Mouse (Mus musculus) CH12.LX (cell line): ENCODE results near the gene Slc6a3. TPM values are rescaled to one million over a fixed set of nuclear protein-coding genes. Genes with fewer than 3 reads are reported as not detected.

Source experiments
- DNase-seq: peaks from one replicate; pipeline ENCODE4 v3.0.0-alpha.2; 2013; ENCODE audit errors: extremely low read depth
- H3K27ac ChIP-seq: 2 replicates; pipeline ENCODE4 v1.5.1; 2012; ENCODE audit warnings: low read depth, mild to moderate bottlenecking, control low read depth, moderate library complexity; ENCODE audit not compliant: insufficient read depth
- H3K27me3 ChIP-seq: replicated peaks from 2 replicates; pipeline ENCODE3; 2012; ENCODE audit warnings: inconsistent platforms
- H3K36me3 ChIP-seq, 2 experiments: replicated peaks in 1 of 2; 2 replicates each; pipeline versions ENCODE3 to v1.6.1; 2012; ENCODE audit warnings: inconsistent platforms in 1 of 2, low read length in 1 of 2, mild to moderate bottlenecking in 1 of 2, mixed read lengths in 1 of 2, moderate library complexity in 1 of 2; ENCODE audit not compliant: control insufficient read depth in 1 of 2, insufficient read depth in 1 of 2
- H3K4me1 ChIP-seq, 2 experiments: 2 replicates each; pipeline ENCODE4 v1.6.1; 2012; ENCODE audit warnings: inconsistent platforms in 1 of 2, moderate library complexity in 1 of 2; ENCODE audit not compliant: insufficient read depth in 2 of 2, control insufficient read depth in 1 of 2
- H3K4me2 ChIP-seq: 2 replicates; pipeline ENCODE4 v1.6.1; 2012; ENCODE audit warnings: low read depth, mild to moderate bottlenecking, control low read depth; ENCODE audit not compliant: poor library complexity, insufficient read depth, severe bottlenecking
- H3K4me3 ChIP-seq, 3 experiments: fragments of 150-350 bp in 1 of 3; sonication (generic) in 1 of 3; replicated peaks in 1 of 3; 2 replicates each; pipeline versions ENCODE3 to v1.5.1; 2011 to 2012; ENCODE audit warnings: low read depth in 2 of 3, low read length in 2 of 3, mild to moderate bottlenecking in 2 of 3, moderate library complexity in 2 of 3, control low read depth in 1 of 3, improper control_type of control experiment in 1 of 3, inconsistent platforms in 1 of 3, mixed read lengths in 1 of 3; ENCODE audit not compliant: poor library complexity in 1 of 3
- H3K79me2 ChIP-seq: replicated peaks from 2 replicates; pipeline ENCODE4 v1.6.1; 2012; ENCODE audit warnings: mild to moderate bottlenecking, moderate library complexity; ENCODE audit not compliant: control insufficient read depth, poor library complexity, insufficient read depth, severe bottlenecking; ENCODE audit errors: extremely low read depth
- H3K9ac ChIP-seq: 2 replicates; pipeline ENCODE4 v1.6.1; 2012; ENCODE audit warnings: low read depth, mild to moderate bottlenecking, control low read depth, moderate library complexity; ENCODE audit not compliant: insufficient read depth
- H3K9me3 ChIP-seq: replicated peaks from 2 replicates; pipeline ENCODE3; 2012; ENCODE audit warnings: low read length, inconsistent platforms, mixed read lengths
- BHLHE40 ChIP-seq: IDR thresholded peaks from 2 replicates; pipeline ENCODE4 v1.6.1; 2011; ENCODE audit warnings: mild to moderate bottlenecking, low read depth, low read length, improper control_type of control experiment
- CHD1 ChIP-seq: IDR thresholded peaks from 2 replicates; pipeline ENCODE4 v1.6.1; 2012; ENCODE audit warnings: low read depth, low read length, improper control_type of control experiment, inconsistent platforms
- CHD2 ChIP-seq: IDR thresholded peaks from 2 replicates; pipeline ENCODE4 v1.6.1; 2011; ENCODE audit warnings: low read length, improper control_type of control experiment
- E2F4 ChIP-seq: IDR thresholded peaks from 2 replicates; pipeline ENCODE4 v1.6.1; 2011; ENCODE audit warnings: low read depth, low read length, improper control_type of control experiment; ENCODE audit not compliant: insufficient replicate concordance
- EP300 ChIP-seq: IDR thresholded peaks from 2 replicates; pipeline ENCODE4 v1.6.1; 2011; ENCODE audit warnings: low read length, improper control_type of control experiment
- ETS1 ChIP-seq: conservative IDR thresholded peaks from 2 replicates; pipeline ENCODE4 v1.6.1; 2012; ENCODE audit warnings: low read depth, mild to moderate bottlenecking, inconsistent platforms, low read length, improper control_type of control experiment, moderate library complexity
- GABPA ChIP-seq: IDR thresholded peaks from 2 replicates; pipeline ENCODE4 v1.6.1; 2012; ENCODE audit warnings: low read depth, low read length, improper control_type of control experiment, inconsistent platforms; ENCODE audit not compliant: insufficient replicate concordance
- HCFC1 ChIP-seq: IDR thresholded peaks from 2 replicates; pipeline ENCODE4 v1.6.1; 2012; ENCODE audit warnings: low read depth, mild to moderate bottlenecking, inconsistent platforms, low read length, improper control_type of control experiment
- IRF4 ChIP-seq: IDR thresholded peaks from 2 replicates; pipeline ENCODE4 v1.6.1; 2014; ENCODE audit warnings: low read depth, mild to moderate bottlenecking, inconsistent platforms, low read length, improper control_type of control experiment
- JUND ChIP-seq: conservative IDR thresholded peaks from 2 replicates; pipeline ENCODE4 v1.6.1; 2011; ENCODE audit warnings: low read depth, low read length, improper control_type of control experiment
- KAT2A ChIP-seq: IDR thresholded peaks from 2 replicates; pipeline ENCODE4 v1.6.1; 2012; ENCODE audit warnings: low read length, improper control_type of control experiment, inconsistent platforms; ENCODE audit not compliant: insufficient replicate concordance
- MAFK ChIP-seq: IDR thresholded peaks from 2 replicates; pipeline ENCODE4 v1.6.1; 2011; ENCODE audit warnings: low read length, improper control_type of control experiment; ENCODE audit not compliant: insufficient replicate concordance
- MAX ChIP-seq: IDR thresholded peaks from 2 replicates; pipeline ENCODE4 v1.6.1; 2011; ENCODE audit warnings: low read length, improper control_type of control experiment
- MEF2A ChIP-seq: IDR thresholded peaks from 2 replicates; pipeline ENCODE4 v1.6.1; 2014; ENCODE audit warnings: low read depth, mild to moderate bottlenecking, inconsistent platforms, low read length, improper control_type of control experiment, borderline replicate concordance
- MXI1 ChIP-seq: IDR thresholded peaks from 2 replicates; pipeline ENCODE4 v1.6.1; 2011; ENCODE audit warnings: mild to moderate bottlenecking, low read depth, low read length, improper control_type of control experiment
- MYC ChIP-seq: IDR thresholded peaks from 2 replicates; pipeline ENCODE4 v1.6.1; 2011; ENCODE audit warnings: low read depth, mild to moderate bottlenecking, improper control_type of control experiment, low read length
- NELFE ChIP-seq: IDR thresholded peaks from 2 replicates; pipeline ENCODE4 v1.6.1; 2011; ENCODE audit warnings: low read depth, low read length, improper control_type of control experiment
- NRF1 ChIP-seq: IDR thresholded peaks from 2 replicates; pipeline ENCODE4 v1.6.1; 2014; ENCODE audit warnings: low read depth, mild to moderate bottlenecking, inconsistent platforms, low read length, improper control_type of control experiment, moderate library complexity
- PAX5 ChIP-seq: IDR thresholded peaks from 2 replicates; pipeline ENCODE4 v1.6.1; 2012; ENCODE audit warnings: low read length, inconsistent platforms, mixed read lengths
- POLR2AphosphoS2 ChIP-seq: IDR thresholded peaks from 2 replicates; pipeline ENCODE4 v1.6.1; 2011; ENCODE audit warnings: low read depth, low read length, improper control_type of control experiment
- RAD21 ChIP-seq: IDR thresholded peaks from 2 replicates; pipeline ENCODE4 v1.6.1; 2011; ENCODE audit warnings: low read depth, mild to moderate bottlenecking, low read length, improper control_type of control experiment, moderate library complexity
- SMC3 ChIP-seq: IDR thresholded peaks from 2 replicates; pipeline ENCODE4 v1.6.1; 2011; ENCODE audit warnings: low read depth, low read length, improper control_type of control experiment
- TBP ChIP-seq: conservative IDR thresholded peaks from 2 replicates; pipeline ENCODE4 v1.6.1; 2011; ENCODE audit warnings: low read depth, low read length, improper control_type of control experiment
- TCF12 ChIP-seq: IDR thresholded peaks from 2 replicates; pipeline ENCODE4 v1.6.1; 2014; ENCODE audit warnings: low read depth, mild to moderate bottlenecking, inconsistent platforms, low read length, improper control_type of control experiment
- USF1 ChIP-seq: IDR thresholded peaks from 2 replicates; pipeline ENCODE4 v1.6.1; 2014; ENCODE audit warnings: low read depth, mild to moderate bottlenecking, inconsistent platforms, low read length, improper control_type of control experiment
- USF2 ChIP-seq: conservative IDR thresholded peaks from 2 replicates; pipeline ENCODE4 v1.6.1; 2011; ENCODE audit warnings: low read depth, low read length, improper control_type of control experiment
- ZC3H11A ChIP-seq: IDR thresholded peaks from 2 replicates; pipeline ENCODE4 v1.6.1; 2012; ENCODE audit warnings: low read depth, mild to moderate bottlenecking, inconsistent platforms, low read length, improper control_type of control experiment
- ZNF384 ChIP-seq: IDR thresholded peaks from 2 replicates; pipeline ENCODE4 v1.6.1; 2012; ENCODE audit warnings: low read depth, low read length, improper control_type of control experiment, inconsistent platforms
- dilution Hi-C: fragments of 300-500 bp; cut with MboI; formaldehyde crosslinking; loops from 2 replicates; pipeline ENCODE4 v1.14.3; 2020; ENCODE audit warnings: low sequenced_read_pairs; ENCODE audit not compliant: extremely low pct_unique_long_range_greater_than_20kb, extremely low pct_ligation_motif_present
- in situ Hi-C: fragments of 300-500 bp; cut with MboI; formaldehyde crosslinking; loops from 3 replicates; pipeline ENCODE4 v1.14.3; 2019; ENCODE audit warnings: low sequenced_read_pairs, low pct_ligation_motif_present, low pct_unique_long_range_greater_than_20kb, mixed read lengths
- polyA plus RNA-seq: library from polyadenylated mRNA; unstranded; fragments of >175 nt; gene quantifications from 2 replicates; pipeline ENCODE4 v1.2.1, GENCODE M21; 2012; ENCODE audit warnings: low read depth; ENCODE audit not compliant: insufficient read length
- total RNA-seq, 2 experiments: library from RNA; depleted of rRNA; stranded (reverse); fragments of 300-350 nt in 1 of 2; fragments of >200 nt in 1 of 2; gene quantifications; 2 replicates each; pipeline ENCODE4 v1.2.3; 2012 to 2014

The Slc6a3 gene
- total and polyA plus RNA-seq, 3 experiments, result not detected

DNA sequence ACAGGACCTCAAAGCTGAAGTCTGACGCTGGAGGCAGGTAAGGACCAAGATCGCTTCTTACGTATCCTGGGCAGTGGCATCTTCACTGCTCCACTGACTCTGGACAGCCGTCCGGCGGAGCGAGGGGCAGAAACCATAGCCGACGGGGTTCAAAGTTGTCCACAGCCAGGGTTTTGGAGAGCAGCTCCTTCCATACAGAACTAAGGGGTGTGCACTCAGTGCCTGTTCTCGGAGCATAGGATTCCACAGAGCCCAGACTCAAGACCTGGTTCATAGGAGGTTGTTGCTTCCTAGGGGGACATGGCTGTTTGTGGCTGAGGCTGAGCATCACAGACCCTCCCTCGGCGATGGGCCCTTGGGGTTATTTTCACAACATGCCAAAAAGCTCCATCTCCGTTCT, 277 bp downstream of the Slc6a3 start:
- H3K9me3 ChIP-seq, result no peaks in the 10 kb centered on the region
- DNase-seq, result no peak
- H3K4me2 ChIP-seq, result peak overlapping the region; percentile 35
- dilution Hi-C loops, result no loop called here
- H3K9ac ChIP-seq, result no peak overlapping the region
- H3K27me3 ChIP-seq, result peaks cover 86% of the 10 kb centered on the region
- no peaks in the 10 kb centered on the region for H3K36me3 ChIP-seq
- in situ Hi-C loops, result no loop called here
- no peak overlapping the region for H3K4me3 ChIP-seq
- H3K27ac ChIP-seq, result no peak overlapping the region
- H3K4me1 ChIP-seq, result peaks cover 2 to 11% of the 10 kb centered on the region in 2 experiments; a peak in 2 of 4 replicates
- no peaks in the 10 kb centered on the region for H3K79me2 ChIP-seq
- no peak for TF ChIP-seq BHLHE40
- TF ChIP-seq TBP, result no peak
- TF ChIP-seq ETS1, result no peak
- no peak for TF ChIP-seq NELFE
- no peak for TF ChIP-seq USF1
- TF ChIP-seq ZC3H11A, result no peak
- no peak for TF ChIP-seq PAX5
- no peak for TF ChIP-seq MEF2A
- no peak for TF ChIP-seq MAX
- TF ChIP-seq MAFK, result no peak
- TF ChIP-seq CHD2, result no peak
- no peak for TF ChIP-seq JUND
- TF ChIP-seq TCF12, result no peak
- no peak for TF ChIP-seq RAD21
- no peak for TF ChIP-seq HCFC1
- TF ChIP-seq SMC3, result no peak
- TF ChIP-seq GABPA, result no peak
- TF ChIP-seq MXI1, result no peak
- TF ChIP-seq IRF4, result no peak

DNA sequence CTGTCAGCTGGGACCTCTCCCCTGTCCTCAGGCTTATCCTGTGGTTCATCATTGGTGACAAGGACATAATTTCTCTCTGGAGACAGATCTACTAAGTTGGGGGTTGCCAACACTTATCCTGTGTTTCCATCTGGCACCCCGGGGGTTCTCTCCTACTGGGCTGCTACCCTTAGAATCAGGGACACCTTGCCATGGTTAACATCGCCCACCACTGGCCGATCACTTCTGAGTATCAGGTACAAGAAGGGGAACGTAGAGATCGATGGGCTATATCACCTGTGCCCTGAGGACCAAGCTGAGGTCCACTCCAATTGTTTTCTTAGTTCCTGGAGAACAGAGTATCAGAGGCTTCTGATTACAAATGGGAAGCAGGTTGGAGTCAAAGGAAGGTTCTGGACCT, 27.7 kb downstream of the Slc6a3 start:
- no peak for TF ChIP-seq ZNF384
- no peak for TF ChIP-seq USF2
- TF ChIP-seq NRF1, result no peak
- no peak for TF ChIP-seq KAT2A
- TF ChIP-seq POLR2AphosphoS2, result no peak
- no peak for TF ChIP-seq JUND
- no peak for TF ChIP-seq EP300
- TF ChIP-seq CHD1, result no peak
- TF ChIP-seq ZC3H11A, result no peak
- no peak for TF ChIP-seq MYC
- TF ChIP-seq E2F4, result no peak
- no peak for TF ChIP-seq ETS1
- no peak for DNase-seq
- Histone ChIP-seq H3K9me3 (no peaks in the 10 kb centered on the region), H3K4me1 (no peaks in the 10 kb centered on the region), H3K27me3 (peaks cover 44% of the 10 kb centered on the region), H3K4me2 (no peak overlapping the region), H3K9ac (no peak overlapping the region), H3K79me2 (no peaks in the 10 kb centered on the region), H3K27ac (no peak overlapping the region), H3K4me3 (no peak overlapping the region), H3K36me3 (no peaks in the 10 kb centered on the region)
- in situ Hi-C loops, result no loop called here
- dilution Hi-C loops, result no loop called here
